Comparison of ENCODE assay signal across 9 mouse cellular contexts in the genomic region with DNA sequence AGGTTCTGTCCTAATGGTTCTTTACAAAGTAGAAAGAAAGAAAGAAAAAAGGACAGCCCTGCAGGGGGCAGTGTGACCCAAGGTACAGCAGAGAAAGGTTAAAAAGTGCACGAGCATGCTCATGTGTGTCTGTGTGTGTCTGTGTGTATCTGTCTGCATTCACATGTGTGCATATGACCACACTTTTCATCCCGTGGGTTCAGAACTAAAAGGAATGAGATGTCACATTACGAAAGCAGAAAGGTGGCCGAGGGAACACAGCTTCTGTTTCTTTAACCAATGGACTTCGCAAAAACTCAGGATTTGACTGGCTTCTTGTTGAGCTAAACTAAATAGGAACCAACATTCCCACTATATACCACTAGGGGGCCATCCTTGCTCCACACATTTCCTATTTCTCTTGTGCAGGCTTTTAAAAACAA. TPM values are rescaled to one million over a fixed set of nuclear protein-coding genes. Genes with fewer than 3 reads are reported as not detected.
DNase-seq lines count a peak whose midpoint lies in the region; ATAC-seq lines count a peak whose summit lies in the region.
"Had no signal": no experiment of that assay in that cellular context is flagged by ENCODE, and none has a peak within 500 bp of the region (broad histone marks: within the 10 kb centered on the region; RNA-seq: fewer than 3 reads in every experiment).

No protein-coding gene starts in this region.

- peak; percentile 75 for DNase-seq in hindbrain, embryonic 14.5 days (ENCODE audit: low spot score)
- peak; percentile 51 to 67 for DNase-seq in CD8-positive naive resting alpha-beta T cell, adult 2 months (ENCODE audit: low read depth in 2 of 2, low spot score in 2 of 2)
- peak; percentile 47 for DNase-seq in WW6 (ENCODE audit: low read depth, low spot score)
- peak; percentile 70 for DNase-seq in embryonic facial prominence, embryonic 11.5 days (ENCODE audit: low spot score)
- peak; percentile 44 to 48 for DNase-seq in layer of hippocampus, postnatal 10 days (ENCODE audit: low spot score in 2 of 2)
- peak; percentile 39 for DNase-seq in yolk sac, embryonic 10.5 days (ENCODE audit: low spot score)

- H3K27ac ChIP-seq in hindbrain, embryonic 14.5 days = no peak overlapping the region
- H3K27ac ChIP-seq in hindbrain, embryonic 13.5 days = no peak overlapping the region
- no peak overlapping the region for H3K27ac ChIP-seq in embryonic facial prominence, embryonic 11.5 days (replicated peaks; ENCODE audit: low read depth, low read length)
- H3K27ac ChIP-seq: heart, embryonic 15.5 days had no signal

- H3K4me3 ChIP-seq in hindbrain, embryonic 14.5 days (replicated peaks; ENCODE audit: low read length) = no peak overlapping the region
- H3K4me3 ChIP-seq in hindbrain, embryonic 13.5 days = no peak overlapping the region
- no peak overlapping the region for H3K4me3 ChIP-seq in embryonic facial prominence, embryonic 11.5 days (ENCODE audit: low read depth, low read length)
- H3K4me3 ChIP-seq: heart, embryonic 15.5 days had no signal

- 20% methylated on average over 5 of the region's 5 CpGs for WGBS in hindbrain, embryonic 14.5 days
- WGBS in hindbrain, embryonic 13.5 days = 23% methylated on average over 5 of the region's 5 CpGs
- WGBS in embryonic facial prominence, embryonic 11.5 days = 20% methylated on average over 5 of the region's 5 CpGs

- H3K4me1 ChIP-seq in hindbrain, embryonic 14.5 days (replicated peaks; ENCODE audit: control insufficient read depth, insufficient read depth, low read length) = no peaks in the 10 kb centered on the region
- peaks cover 6% of the 10 kb centered on the region; the same call in 1 of the 2 replicates for H3K4me1 ChIP-seq in hindbrain, embryonic 13.5 days (replicated peaks)
- H3K4me1 ChIP-seq in embryonic facial prominence, embryonic 11.5 days (ENCODE audit: control insufficient read depth, insufficient read depth, low read length) = no peaks in the 10 kb centered on the region
- H3K4me1 ChIP-seq: heart, embryonic 15.5 days had no signal

- no peak overlapping the region for H3K4me2 ChIP-seq in hindbrain, embryonic 14.5 days (replicated peaks)
- H3K4me2 ChIP-seq in hindbrain, embryonic 13.5 days = no peak overlapping the region
- H3K4me2 ChIP-seq in embryonic facial prominence, embryonic 11.5 days (ENCODE audit: low read depth, low read length) = no peak overlapping the region
- H3K4me2 ChIP-seq: heart, embryonic 15.5 days had no signal

- H3K9me3 ChIP-seq in hindbrain, embryonic 14.5 days (ENCODE audit: control insufficient read depth, low read length) = no peaks in the 10 kb centered on the region
- no peaks in the 10 kb centered on the region for H3K9me3 ChIP-seq in hindbrain, embryonic 13.5 days
- no peaks in the 10 kb centered on the region for H3K9me3 ChIP-seq in embryonic facial prominence, embryonic 11.5 days (replicated peaks; ENCODE audit: control insufficient read depth, low read length)
- H3K9me3 ChIP-seq: heart, embryonic 15.5 days had no signal

- peaks cover 47% of the 10 kb centered on the region for H3K36me3 ChIP-seq in hindbrain, embryonic 14.5 days (replicated peaks; ENCODE audit: control insufficient read depth, insufficient read depth)
- peaks cover 63% of the 10 kb centered on the region for H3K36me3 ChIP-seq in hindbrain, embryonic 13.5 days
- no peaks in the 10 kb centered on the region; the same call in 1 of the 2 replicates for H3K36me3 ChIP-seq in embryonic facial prominence, embryonic 11.5 days (replicated peaks; ENCODE audit: control insufficient read depth, insufficient read depth, low read depth, low read length)
- H3K36me3 ChIP-seq: heart, embryonic 15.5 days had no signal

- H3K27me3 ChIP-seq in hindbrain, embryonic 14.5 days (ENCODE audit: control insufficient read depth, insufficient read depth, low read length) = no peaks in the 10 kb centered on the region
- no peaks in the 10 kb centered on the region for H3K27me3 ChIP-seq in hindbrain, embryonic 13.5 days
- no peaks in the 10 kb centered on the region for H3K27me3 ChIP-seq in embryonic facial prominence, embryonic 11.5 days (ENCODE audit: control insufficient read depth, insufficient read depth, low read length)
- H3K27me3 ChIP-seq: heart, embryonic 15.5 days had no signal

- no peak for ATAC-seq in hindbrain, embryonic 14.5 days (ENCODE audit: low FRiP score)
- ATAC-seq in hindbrain, embryonic 13.5 days (ENCODE audit: low FRiP score) = no peak
- ATAC-seq in embryonic facial prominence, embryonic 11.5 days (replicated peaks; ENCODE audit: insufficient number of reproducible peaks, low FRiP score, low TSS enrichment, low read depth) = no peak
- ATAC-seq in monocyte, adult 5-6 weeks (replicated peaks; ENCODE audit: insufficient number of reproducible peaks, low FRiP score, low TSS enrichment, poor library complexity, severe bottlenecking) = 0 out of 2 replicates have a peak, but pooled peaks have one; percentile 66

- no peak overlapping the region for H3K9ac ChIP-seq in hindbrain, embryonic 14.5 days
- H3K9ac ChIP-seq in hindbrain, embryonic 13.5 days = no peak overlapping the region
- H3K9ac ChIP-seq in embryonic facial prominence, embryonic 11.5 days (replicated peaks; ENCODE audit: low read length) = no peak overlapping the region
- H3K9ac ChIP-seq: heart, embryonic 15.5 days had no signal

RNA-seq across cellular contexts. Expression of gene Serac1, which starts 24.6 kb away (rescaled TPM):
- 10.7 and 13.6 TPM in 2 replicates for polyA plus RNA-seq in hindbrain, embryonic 14.5 days (2014; fragmentation: Nextera tagmentation; extraction: Ambion mirVana)
- polyA plus RNA-seq in hindbrain, embryonic 13.5 days (2015; fragmentation: Nextera tagmentation; extraction: Ambion mirVana) = 14.1 and 14.2 TPM in 2 replicates
- polyA plus RNA-seq in embryonic facial prominence, embryonic 11.5 days (2014; fragmentation: Nextera tagmentation; extraction: Ambion mirVana) = 6.2 and 7.2 TPM in 2 replicates
- 10 to 100 TPM; 20.2 to 25.2 TPM for total RNA-seq in layer of hippocampus, postnatal 10 days (2021)
- total RNA-seq in monocyte, adult 5-6 weeks (2017) = 1.3 to 4.2 TPM (median 3.7 TPM) in 3 replicates

RNA-seq across cellular contexts. Expression of gene Gtf2h5, which starts 24.6 kb away (rescaled TPM):
- polyA plus RNA-seq in hindbrain, embryonic 14.5 days (2014; fragmentation: Nextera tagmentation; extraction: Ambion mirVana) = 204 and 214 TPM in 2 replicates
- 207 and 208 TPM in 2 replicates for polyA plus RNA-seq in hindbrain, embryonic 13.5 days (2015; fragmentation: Nextera tagmentation; extraction: Ambion mirVana)
- 170 and 180 TPM in 2 replicates for polyA plus RNA-seq in embryonic facial prominence, embryonic 11.5 days (2014; fragmentation: Nextera tagmentation; extraction: Ambion mirVana)
- 100 to 1,000 TPM; 172 to 182 TPM for total RNA-seq in layer of hippocampus, postnatal 10 days (2021)
- total RNA-seq in monocyte, adult 5-6 weeks (2017) = 33.3 to 71.9 TPM (median 54.4 TPM) in 3 replicates

RNA-seq across cellular contexts. Expression of gene Tulp4, which starts 51.3 kb away (rescaled TPM):
- 164 and 177 TPM in 2 replicates for polyA plus RNA-seq in hindbrain, embryonic 14.5 days (2014; fragmentation: Nextera tagmentation; extraction: Ambion mirVana)
- 137 and 152 TPM in 2 replicates for polyA plus RNA-seq in hindbrain, embryonic 13.5 days (2015; fragmentation: Nextera tagmentation; extraction: Ambion mirVana)
- polyA plus RNA-seq in embryonic facial prominence, embryonic 11.5 days (2014; fragmentation: Nextera tagmentation; extraction: Ambion mirVana) = 86.2 and 92.3 TPM in 2 replicates
- total RNA-seq in layer of hippocampus, postnatal 10 days (2021) = 100 to 1,000 TPM; 292 to 299 TPM
- total RNA-seq in monocyte, adult 5-6 weeks (2017) = 65.7 to 103 TPM (median 69.9 TPM) in 3 replicates
